Mouse (Mus musculus): ENCODE measurements at regions not wholly inside any gene's neighbourhood (a gene's known extent, or its start where the extent isn't known, plus 50 kb on each side); places are given as distances from the start of the nearest gene placed in this dataset.

DNA sequence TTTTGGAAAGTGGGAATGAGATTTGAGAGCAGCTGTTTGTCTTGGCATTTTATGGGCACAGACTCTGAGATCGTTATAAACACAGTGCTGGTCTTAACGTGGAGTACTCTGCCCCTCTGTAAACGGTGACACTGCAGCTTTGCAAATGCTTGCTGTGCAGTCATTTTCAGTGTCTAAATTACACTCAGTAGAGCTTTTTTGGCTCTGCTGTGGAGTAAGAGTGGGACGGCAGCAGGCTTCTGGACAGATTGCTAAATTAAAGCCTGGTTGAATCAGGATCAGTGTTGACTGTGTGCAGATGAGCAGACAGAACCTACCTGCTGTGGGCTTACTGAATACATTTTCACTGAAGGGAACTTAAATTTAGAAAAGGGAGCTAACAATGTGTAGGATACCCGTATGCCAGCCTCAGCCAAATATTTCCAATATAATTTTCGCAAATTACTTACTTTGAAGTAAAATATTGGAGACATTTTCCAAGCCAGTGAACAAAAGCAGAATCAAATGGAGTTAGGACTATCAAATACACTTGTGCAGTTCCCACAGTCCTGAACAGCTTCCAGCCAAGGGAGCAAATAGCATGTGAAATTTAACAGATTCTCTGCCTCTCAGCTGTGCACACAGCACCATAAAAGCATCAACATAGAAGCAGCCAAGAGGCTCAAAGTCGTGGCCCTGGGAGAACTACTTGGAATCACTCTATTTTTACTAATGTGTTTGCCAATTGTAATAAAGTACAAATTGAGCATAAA lies 148.1 kb upstream of the Stac start:
- in situ Hi-C loops (cut with MboI, MseI) = no loop called here

DNA sequence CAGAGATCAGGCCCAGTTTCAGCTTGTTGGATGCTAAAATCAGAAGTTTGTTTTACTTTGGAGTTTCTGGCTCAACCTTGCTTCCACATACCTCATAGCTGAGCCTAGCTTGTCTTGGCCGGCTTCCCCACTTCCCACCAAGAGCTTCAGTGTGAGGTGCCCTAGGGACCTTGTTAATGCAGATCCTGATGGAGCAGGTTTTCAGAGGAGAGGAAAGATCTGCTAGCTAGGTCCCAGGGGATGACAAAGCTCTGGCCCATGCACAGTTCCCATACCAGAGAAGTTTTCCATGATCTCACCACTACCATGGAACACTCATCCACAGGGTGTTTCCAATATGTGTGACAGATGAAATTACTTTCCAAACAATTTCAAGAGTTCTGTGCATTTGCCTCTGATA lies 131.9 kb upstream of the Stac start:
- in situ Hi-C loops (cut with MboI, MseI) = no loop called here

DNA sequence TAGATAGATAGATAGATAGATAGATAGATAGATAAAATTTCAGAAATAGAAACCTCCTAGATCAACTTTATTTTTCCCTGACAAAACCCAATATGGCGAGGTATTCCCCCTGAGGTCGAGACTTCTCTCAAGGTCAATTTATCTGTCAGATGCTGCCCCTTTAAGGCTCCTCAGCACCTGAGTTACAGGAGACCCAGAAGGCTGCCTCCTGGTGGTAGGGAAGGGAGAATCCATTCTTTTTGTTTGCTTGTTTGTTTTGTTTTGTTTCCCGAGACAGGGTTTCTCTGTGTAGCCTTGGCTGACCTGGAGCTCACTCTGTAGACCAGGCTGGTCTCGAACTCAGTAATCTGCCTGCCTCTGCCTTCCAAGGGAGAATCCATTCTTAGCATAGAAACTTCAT lies 127.3 kb upstream of the Stac start:
- in situ Hi-C loops (cut with MboI, MseI) = no loop called here

DNA sequence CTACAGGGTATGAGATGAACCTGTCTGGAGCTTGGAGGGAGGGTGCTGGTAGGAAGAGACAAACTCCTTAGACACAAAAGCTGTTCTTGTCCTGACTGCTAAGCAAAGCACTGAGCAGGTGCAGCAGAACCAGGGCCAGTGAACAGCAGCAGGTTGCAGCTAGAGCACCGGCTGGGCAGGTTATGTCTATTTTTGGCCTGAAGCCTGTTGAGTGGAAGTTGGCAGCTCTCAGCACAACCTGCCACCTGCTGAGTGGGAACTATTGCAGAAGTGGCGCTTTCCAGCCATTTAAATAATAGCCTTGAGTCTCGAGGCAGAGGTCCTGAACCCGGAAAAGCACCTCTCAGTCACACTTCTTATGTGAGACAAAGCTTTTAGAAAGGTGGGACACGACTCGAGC lies 114.8 kb upstream of the Stac start:
- in situ Hi-C loops (cut with MboI, MseI) = no loop called here

DNA sequence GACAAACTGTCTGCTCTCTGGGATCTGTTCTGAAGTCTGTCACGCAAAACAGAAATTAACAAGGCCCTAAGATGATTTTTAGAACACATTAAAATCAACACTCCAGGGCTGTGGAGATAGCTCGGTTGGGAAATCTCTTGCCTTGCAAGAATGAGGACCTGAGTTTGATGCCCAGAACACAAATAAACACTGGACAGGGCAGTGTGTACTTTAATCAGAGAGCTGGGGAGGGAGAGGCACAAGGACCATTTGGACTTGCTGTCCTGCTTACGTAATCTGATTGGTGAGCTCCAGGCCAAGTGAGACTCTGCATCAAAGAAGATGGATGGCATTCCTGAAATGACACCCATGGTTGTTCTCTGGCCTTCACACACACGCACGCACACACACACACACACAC lies 111.2 kb upstream of the Stac start:
- in situ Hi-C loops (cut with MboI, MseI) = no loop called here

DNA sequence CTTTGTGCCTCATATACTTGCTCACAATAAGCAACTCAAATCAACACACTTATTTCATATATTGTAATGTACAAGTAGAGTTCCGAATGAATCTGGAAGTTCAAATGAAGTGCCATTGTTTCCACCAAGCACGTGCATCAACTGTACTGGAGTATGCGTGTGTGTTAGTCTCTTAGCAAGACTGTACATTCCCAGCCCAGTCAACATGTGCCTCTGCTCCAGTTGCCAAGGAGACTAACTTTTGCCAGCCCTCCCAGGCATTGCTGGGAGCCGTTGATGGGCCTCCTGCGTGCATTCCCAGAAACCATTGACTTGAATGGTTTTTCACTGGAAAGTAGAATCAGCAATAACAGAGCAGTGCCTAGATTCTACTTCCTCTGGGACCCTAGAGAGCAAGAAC lies 110.7 kb upstream of the Stac start:
- in situ Hi-C loops (cut with MboI, MseI) = no loop called here

DNA sequence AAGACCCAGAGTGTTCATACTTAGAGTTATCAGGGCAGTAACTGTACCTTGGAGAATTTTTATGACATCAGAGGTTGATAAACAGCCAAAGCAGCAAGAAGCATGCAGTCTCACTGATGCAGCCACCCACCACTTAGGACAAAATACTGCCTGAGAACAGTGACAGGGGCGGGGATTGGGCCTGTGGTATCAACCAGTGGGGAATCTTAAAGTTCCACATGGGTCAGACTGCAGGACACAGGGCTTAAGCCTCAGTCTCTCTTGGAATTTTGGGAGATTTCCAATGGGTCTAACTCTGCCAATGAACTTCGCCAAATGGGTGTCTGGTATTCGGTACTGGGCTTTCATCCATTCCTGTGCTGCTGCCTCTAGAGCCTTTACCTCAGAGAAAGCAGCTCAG lies 88.8 kb upstream of the Stac start:
- in situ Hi-C loops (cut with MboI, MseI) = no loop called here

DNA sequence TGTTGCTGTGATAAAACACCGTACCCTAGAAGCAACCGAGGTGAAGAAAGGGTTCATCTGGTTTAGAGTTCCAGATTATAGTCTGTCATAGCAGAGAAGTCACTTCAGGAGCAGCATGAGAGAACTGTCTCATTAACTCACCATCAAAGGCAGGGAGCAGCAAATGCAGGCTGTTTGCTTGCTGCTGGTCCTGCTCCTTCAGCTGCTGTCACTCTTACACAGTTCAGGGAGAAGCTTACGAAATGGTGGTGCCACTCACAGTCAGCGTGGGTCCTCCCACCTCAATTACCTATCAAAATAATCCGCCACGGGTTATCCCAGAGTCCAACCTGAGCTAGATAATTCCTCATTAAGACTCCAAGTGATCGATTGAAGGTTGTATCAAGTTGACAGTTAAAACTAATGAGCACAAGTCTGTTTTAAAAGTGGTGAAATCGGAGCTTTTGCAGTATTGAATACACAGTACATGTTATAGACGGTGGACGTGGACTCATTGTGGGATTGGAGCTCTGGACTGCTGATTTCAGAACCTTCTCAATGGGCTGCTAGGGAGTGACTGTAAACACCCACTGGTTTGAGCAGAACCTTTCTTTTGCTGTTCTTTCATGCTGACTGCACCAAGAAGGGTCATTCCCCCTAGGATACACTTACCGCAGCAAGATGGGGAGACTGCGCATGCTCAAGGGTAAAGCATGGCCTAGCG lies 87.4 kb upstream of the Stac start:
- in situ Hi-C loops (cut with MboI, MseI) = no loop called here

DNA sequence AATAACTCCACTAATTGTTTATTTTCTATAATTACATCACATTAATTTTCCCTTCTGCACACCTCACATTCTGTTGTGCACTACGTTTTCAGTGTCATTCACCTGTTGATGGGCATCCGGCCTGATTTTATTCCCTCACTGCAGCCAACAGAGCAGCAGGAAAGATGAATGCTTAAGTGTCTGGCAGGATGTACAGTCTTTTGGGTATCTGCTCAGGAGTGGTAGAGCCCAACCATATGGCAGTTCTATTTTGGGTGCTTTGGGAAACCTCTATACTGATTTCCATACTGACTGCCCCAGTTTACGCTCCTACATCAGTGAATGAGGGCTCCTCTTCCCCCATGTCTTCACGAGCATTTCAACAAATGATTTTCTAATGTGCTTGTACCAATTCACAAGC lies 84.1 kb upstream of the Stac start:
- in situ Hi-C loops (cut with MboI, MseI) = no loop called here

DNA sequence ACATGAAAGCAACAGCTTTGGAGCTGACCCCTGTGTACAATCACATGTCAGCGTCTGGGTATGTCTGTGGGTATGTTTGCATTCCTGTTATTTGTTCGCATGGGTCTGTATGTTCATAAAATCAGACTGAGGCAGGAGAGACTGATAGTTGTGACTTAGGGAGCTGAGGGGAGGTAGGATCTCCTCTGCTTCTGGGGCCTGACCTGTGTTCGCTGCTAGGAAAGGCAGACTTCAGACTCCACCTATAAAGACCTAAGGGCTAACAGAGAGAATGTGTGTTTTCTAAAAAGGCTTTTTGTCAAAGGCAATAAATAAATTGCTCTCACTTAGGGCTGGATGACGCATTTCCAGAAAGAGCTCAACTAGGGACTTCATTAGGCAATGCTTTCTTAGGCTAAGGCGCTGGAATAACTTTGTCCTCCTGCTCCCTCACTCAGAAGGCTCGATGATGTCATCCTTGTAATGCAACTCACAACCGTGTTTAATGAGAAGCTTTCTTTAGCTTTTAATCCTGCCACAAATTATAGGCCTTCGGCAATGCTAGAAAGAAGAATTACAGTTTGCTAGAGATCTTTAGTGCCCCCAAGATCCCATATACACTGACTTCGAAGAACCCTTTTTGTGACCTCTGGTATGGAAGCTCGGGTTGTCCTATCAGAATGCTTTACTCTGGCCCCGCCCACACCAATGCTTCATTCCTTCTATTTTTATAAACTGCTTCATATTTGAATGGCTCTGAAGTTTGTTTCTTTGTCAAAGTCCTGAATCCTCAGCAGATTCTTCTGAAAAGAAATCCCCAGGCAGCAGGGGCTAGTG lies 72.7 kb upstream of the Stac start:
- in situ Hi-C loops (cut with MboI, MseI) = no loop called here

DNA sequence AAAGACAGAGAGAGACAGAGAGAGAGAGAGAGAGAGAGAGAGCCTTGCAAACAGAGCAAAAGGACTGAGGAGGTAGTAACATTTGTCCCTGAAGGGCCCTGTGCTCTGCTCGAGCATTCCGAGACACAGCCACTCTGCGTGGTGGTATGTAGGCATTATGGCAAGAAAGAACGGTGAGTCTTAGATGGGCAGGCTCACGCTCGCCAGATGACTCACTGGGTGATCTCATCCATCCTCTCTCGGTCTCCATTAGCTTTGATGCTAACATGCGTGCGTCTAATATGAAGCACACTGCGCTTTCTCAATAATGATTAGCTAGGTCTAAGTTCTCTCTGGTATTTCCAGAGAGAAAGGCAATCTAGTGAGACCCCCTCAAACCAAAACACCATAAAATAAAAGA lies 65.1 kb upstream of the Stac start:
- in situ Hi-C loops (cut with MboI, MseI) = loop anchor here (10.0 kb wide), 1 partner anchor 670 kb away; no protein-coding TSS in a partner anchor

DNA sequence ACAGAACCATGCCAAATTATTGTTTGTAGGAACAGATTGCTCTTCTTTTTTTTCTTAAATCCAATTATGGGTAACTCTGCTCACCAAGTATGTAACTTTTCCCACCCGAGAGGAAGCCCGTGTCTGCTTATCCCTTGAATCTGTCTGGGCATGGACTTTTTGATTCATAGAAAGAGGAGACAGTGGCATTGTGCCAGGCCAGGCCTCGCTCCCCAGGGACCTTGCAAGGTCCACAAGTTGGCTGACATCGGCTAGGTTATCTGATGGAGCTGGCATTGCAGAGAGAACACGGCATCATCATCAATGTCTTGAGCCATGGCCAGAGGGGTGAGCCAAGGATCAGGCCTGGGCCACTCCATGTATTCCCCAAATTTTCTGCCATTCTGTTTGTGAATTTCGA lies 56.0 kb upstream of the Stac start:
- in situ Hi-C loops (cut with MboI, MseI) = loop anchor here (5.0 kb wide), 1 partner anchor 516 kb away; no protein-coding TSS in a partner anchor

DNA sequence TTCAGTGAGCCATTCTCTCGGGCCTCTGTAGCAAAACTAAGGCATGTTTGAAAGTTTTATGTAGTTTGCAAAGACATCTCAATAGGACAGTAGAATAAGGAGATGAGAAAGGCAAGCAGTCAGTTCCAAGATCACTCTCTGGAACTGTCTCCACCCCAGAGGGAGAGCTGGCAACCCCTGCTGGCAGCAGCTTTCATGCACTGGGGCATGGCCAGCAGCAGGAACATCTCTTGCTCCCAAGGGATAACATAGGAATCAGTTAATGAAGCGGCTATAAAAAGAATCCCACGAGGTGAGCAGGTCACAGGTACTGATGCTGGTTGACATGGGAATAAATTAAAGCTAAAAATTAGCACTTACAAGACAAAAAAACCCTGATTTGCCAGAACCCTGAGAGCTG lies 55.1 kb upstream of the Stac start:
- in situ Hi-C loops (cut with MboI, MseI) = loop anchor here (5.0 kb wide), 1 partner anchor 517 kb away; no protein-coding TSS in a partner anchor
